Mouse (Mus musculus) heart, embryonic 11.5 days (tissue): Measurements from ENCODE around the gene Slc37a4. TPM values are rescaled to one million over a fixed set of nuclear protein-coding genes. Genes with fewer than 3 reads are reported as not detected.
A peak's percentile ranks its signal among the peaks of the same experiment; 100 is the strongest.

Experiments used
- ATAC-seq: fragments of 200-750 bp; cut with Nextera tagmentation; replicated peaks from 2 replicates; pipeline ENCODE4 v1.8.0; 2017; ENCODE audit warnings: moderate library complexity; ENCODE audit not compliant: insufficient number of reproducible peaks, low FRiP score, low TSS enrichment
- H3K27ac ChIP-seq: fragments of 300-500 bp; sonication (generic); 2 replicates; pipeline ENCODE4 v1.5.1; 2014; ENCODE audit warnings: mild to moderate bottlenecking, low read depth, low read length
- H3K27me3 ChIP-seq: fragments of 300-500 bp; sonication (generic); 2 replicates; pipeline ENCODE4 v1.6.1; 2014; ENCODE audit warnings: mild to moderate bottlenecking, low read length, mixed read lengths; ENCODE audit not compliant: control insufficient read depth, insufficient read depth
- H3K36me3 ChIP-seq: fragments of 300-500 bp; sonication (generic); 2 replicates; pipeline ENCODE4 v1.6.1; 2014; ENCODE audit warnings: mild to moderate bottlenecking, low read length, moderate library complexity, mixed read lengths; ENCODE audit not compliant: control insufficient read depth, insufficient read depth
- H3K4me1 ChIP-seq: fragments of 300-500 bp; sonication (generic); 2 replicates; pipeline ENCODE4 v1.6.1; 2014; ENCODE audit warnings: low read length; ENCODE audit not compliant: control insufficient read depth, insufficient read depth
- H3K4me2 ChIP-seq: fragments of 300-500 bp; sonication (generic); 2 replicates; pipeline ENCODE4 v1.6.1; 2014; ENCODE audit warnings: mild to moderate bottlenecking, moderate library complexity
- H3K4me3 ChIP-seq: fragments of 300-500 bp; sonication (generic); 2 replicates; pipeline ENCODE4 v1.5.1; 2014; ENCODE audit warnings: low read depth, low read length
- H3K9ac ChIP-seq: fragments of 300-500 bp; sonication (generic); 2 replicates; pipeline ENCODE4 v1.6.1; 2014; ENCODE audit warnings: mild to moderate bottlenecking, low read depth, low read length, moderate library complexity
- H3K9me3 ChIP-seq: fragments of 300-500 bp; sonication (generic); replicated peaks from 2 replicates; pipeline ENCODE4 v1.6.1; 2016; ENCODE audit warnings: low read length; ENCODE audit not compliant: control insufficient read depth
- WGBS: fragments of 180-500 bp; shearing (Covaris S2); extraction: QIAGEN DNeasy Blood & Tissue Kit; methylation state at CpG from one replicate; pipeline ENCODE4 v1.1.7; 2014; ENCODE audit not compliant: insufficient replicate concordance; 5-methylcytosine and 5-hydroxymethylcytosine counted together
- polyA plus RNA-seq: library from polyadenylated mRNA; unstranded; fragments of >200 nt; fragmentation: Nextera tagmentation; extraction: Ambion mirVana; gene quantifications from 2 replicates; pipeline ENCODE4 v1.2.1, GENCODE M21; 2014

Slc37a4 gene
- polyA plus RNA-seq, 1 experiment from 2014 or later: 31.5 TPM

DNA sequence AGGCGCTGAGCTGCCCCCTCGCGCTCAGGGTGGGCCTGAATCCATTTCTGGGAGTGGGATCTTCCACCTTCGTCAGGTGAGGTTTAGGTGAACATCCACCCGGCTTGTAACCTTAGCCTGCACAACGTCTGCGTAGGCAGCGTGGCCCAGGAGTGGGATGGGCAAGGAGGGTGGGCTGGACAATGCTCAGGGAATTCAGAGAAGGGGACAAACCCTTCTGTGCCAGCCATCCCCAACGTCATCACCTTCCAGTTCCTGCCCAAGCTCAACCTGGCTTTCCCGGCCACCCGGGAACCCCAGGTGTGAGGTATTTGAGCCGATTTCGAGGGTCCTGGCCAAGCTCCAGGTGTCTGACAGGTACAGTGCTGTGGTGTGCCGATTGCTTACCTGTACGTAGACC is 16.8 kb upstream of the Slc37a4 start:
- no peaks in the 10 kb centered on the region for H3K27me3 ChIP-seq
- H3K36me3 ChIP-seq: peaks cover 23% of the 10 kb centered on the region
- 5% methylated on average over 15 of the region's 15 CpGs for WGBS
- peak overlapping the region; percentile 95 for H3K9ac ChIP-seq
- peak overlapping the region; percentile 89 for H3K4me3 ChIP-seq
- peaks cover 14% of the 10 kb centered on the region for H3K4me1 ChIP-seq
- no peak; the same call in 1 of the 2 replicates for ATAC-seq
- H3K9me3 ChIP-seq: no peaks in the 10 kb centered on the region
- H3K4me2 ChIP-seq: peak overlapping the region; percentile 72
- H3K27ac ChIP-seq: peak overlapping the region; percentile 83

DNA sequence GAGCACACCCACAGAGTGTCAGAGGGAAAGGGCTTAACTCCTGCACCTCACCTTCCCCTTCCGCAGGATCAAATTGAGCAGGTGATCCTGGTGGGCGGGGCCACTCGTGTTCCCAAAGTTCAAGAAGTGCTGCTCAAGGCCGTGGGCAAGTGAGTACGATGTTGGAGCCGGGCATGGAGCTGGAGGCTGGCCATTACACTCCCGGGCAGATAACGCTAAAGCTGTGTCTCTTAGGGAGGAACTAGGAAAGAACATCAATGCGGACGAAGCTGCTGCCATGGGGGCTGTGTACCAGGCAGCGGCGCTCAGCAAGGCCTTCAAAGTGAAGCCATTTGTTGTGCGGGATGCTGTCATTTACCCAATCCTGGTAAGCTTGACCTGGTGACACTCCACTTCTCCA is 12.1 kb upstream of the Slc37a4 start:
- H3K4me2 ChIP-seq: no peak overlapping the region
- H3K27ac ChIP-seq: no peak overlapping the region
- peaks cover 9% of the 10 kb centered on the region for H3K4me1 ChIP-seq
- no peak overlapping the region for H3K4me3 ChIP-seq
- H3K36me3 ChIP-seq: peaks cover 63% of the 10 kb centered on the region
- no peak for ATAC-seq
- no peak overlapping the region for H3K9ac ChIP-seq
- WGBS: 89% methylated on average over 13 of the region's 13 CpGs
- no peaks in the 10 kb centered on the region for H3K27me3 ChIP-seq
- no peaks in the 10 kb centered on the region for H3K9me3 ChIP-seq

DNA sequence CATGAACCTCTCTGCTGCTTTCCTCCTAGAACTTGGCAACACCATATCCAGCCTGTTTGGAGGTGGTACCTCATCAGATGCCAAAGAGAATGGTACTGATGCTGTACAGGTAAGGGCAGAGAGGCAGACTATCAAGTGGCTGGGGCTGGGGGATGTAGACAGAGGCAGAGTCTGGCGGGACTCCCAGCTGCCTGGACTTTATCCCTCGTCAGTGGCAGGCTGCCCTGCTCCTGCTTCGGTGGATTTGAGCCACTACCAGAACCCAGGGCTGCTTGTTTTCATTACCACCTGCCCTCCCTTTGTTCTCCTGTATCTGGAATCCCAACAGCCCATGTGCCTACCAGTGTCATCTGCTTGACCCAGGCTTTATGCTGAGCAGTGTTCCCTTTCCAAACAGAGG is 9.4 kb upstream of the Slc37a4 start:
- H3K36me3 ChIP-seq: peaks cover 63% of the 10 kb centered on the region
- ATAC-seq: no peak
- no peak overlapping the region for H3K4me2 ChIP-seq
- no peaks in the 10 kb centered on the region for H3K9me3 ChIP-seq
- H3K27ac ChIP-seq: no peak overlapping the region
- H3K4me1 ChIP-seq: no peaks in the 10 kb centered on the region
- H3K4me3 ChIP-seq: no peak overlapping the region
- no peaks in the 10 kb centered on the region for H3K27me3 ChIP-seq
- H3K9ac ChIP-seq: no peak overlapping the region
- 75% methylated on average over 3 of the region's 3 CpGs for WGBS

DNA sequence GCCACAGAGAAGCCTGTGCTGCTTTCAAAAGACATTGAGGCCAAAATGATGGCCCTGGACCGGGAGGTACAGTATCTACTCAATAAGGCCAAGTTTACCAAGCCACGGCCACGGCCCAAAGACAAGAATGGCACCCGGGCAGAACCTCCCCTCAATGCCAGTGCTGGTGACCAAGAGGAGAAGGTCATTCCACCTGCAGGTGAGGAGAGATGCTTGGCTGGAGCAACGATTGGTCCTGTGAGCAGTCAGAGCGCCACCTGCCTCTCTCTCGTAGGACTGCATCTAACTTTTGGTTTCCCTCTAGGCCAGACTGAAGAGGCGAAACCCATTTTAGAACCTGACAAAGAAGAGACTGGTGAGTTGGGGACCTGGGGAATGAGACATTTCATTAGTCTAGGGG is 7.4 kb upstream of the Slc37a4 start:
- Histone ChIP-seq H3K9me3 (no peaks in the 10 kb centered on the region), H3K36me3 (peaks cover 52% of the 10 kb centered on the region), H3K27me3 (no peaks in the 10 kb centered on the region), H3K9ac (no peak overlapping the region), H3K27ac (no peak overlapping the region), H3K4me2 (no peak overlapping the region), H3K4me1 (no peaks in the 10 kb centered on the region), H3K4me3 (no peak overlapping the region)
- WGBS: 62% methylated on average over 8 of the region's 8 CpGs
- ATAC-seq: no peak

DNA sequence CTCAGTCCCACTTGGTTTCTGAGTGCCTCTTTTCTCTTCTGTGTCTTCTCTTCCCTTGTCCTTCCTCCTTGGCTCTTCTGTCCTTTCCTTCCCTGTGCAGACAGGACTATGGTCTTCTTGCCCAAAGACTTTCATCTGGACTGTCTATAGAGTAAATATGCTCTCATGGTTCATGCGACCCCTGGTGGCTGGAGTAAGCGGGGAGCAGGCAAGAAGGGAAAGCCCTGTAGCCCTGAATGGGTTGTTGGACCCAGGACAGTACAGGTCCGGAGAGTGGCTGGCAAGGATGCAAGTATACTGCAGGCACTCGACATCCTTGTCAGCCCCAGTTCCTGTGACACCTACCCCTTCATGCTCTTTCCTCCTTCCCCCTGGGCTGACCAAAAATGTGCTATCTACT is 5.2 kb upstream of the Slc37a4 start:
- Histone ChIP-seq H3K36me3 (peaks cover 33% of the 10 kb centered on the region), H3K9me3 (no peaks in the 10 kb centered on the region), H3K27ac (no peak overlapping the region), H3K9ac (no peak overlapping the region), H3K27me3 (no peaks in the 10 kb centered on the region), H3K4me1 (no peaks in the 10 kb centered on the region), H3K4me2 (no peak overlapping the region), H3K4me3 (no peak overlapping the region)
- WGBS: 47% methylated on average over 4 of the region's 4 CpGs
- no peak; the same call in 1 of the 2 replicates for ATAC-seq

DNA sequence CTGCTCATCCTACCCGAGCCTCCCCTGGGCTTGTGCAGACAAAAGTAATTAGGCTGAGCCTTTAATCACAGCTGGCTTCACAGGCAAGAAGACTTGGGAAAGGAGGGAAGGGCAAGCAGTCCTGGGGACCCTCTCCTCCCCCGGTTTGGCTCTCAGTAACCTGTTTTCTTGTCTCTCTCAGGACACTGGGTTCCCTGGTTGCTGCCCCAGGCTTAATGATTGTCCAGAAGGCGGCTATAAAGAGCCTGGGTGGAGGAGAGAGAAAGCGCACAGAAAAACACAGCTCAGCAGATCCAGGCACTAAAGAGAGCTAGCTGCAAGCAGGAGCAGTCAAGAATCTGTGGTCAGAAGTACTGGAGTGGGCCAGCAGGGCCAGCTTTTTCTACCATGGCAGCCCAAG is 1.4 kb downstream of the Slc37a4 start:
- Histone ChIP-seq H3K27me3 (no peaks in the 10 kb centered on the region), H3K4me2 (peak overlapping the region; percentile 89), H3K27ac (no peak overlapping the region), H3K9ac (peak overlapping the region; percentile 28; the same call in 1 of the 2 replicates), H3K36me3 (peaks cover 23% of the 10 kb centered on the region), H3K9me3 (no peaks in the 10 kb centered on the region), H3K4me3 (peak overlapping the region; percentile 78), H3K4me1 (peaks cover 9% of the 10 kb centered on the region)
- ATAC-seq: no peak
- WGBS: 39% methylated on average over 4 of the region's 4 CpGs

DNA sequence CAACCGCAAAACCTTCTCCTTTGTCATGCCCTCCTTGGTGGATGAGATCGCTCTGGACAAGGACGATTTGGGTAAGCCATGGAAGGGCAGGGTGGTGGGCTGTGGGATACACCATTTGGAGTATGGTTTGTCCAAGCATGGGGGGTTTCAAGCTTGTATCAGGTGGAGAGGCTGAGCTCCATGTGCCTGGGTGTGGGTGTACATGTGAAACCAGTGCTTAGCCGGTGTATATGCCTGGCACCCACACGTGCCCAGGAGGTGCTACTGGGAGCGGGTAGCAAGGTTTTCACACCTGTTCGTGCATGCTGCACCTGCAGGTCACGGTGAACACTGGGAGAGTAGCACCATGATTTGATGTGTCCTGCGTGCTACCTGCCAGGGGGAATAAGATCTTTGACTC is 1.9 kb downstream of the Slc37a4 start:
- 79% methylated on average over 9 of the region's 9 CpGs for WGBS
- H3K27me3 ChIP-seq: no peaks in the 10 kb centered on the region
- H3K4me3 ChIP-seq: peak overlapping the region; percentile 78; the same call in 1 of the 2 replicates
- no peak for ATAC-seq
- H3K27ac ChIP-seq: no peak overlapping the region
- peak overlapping the region; percentile 89 for H3K4me2 ChIP-seq
- no peaks in the 10 kb centered on the region for H3K9me3 ChIP-seq
- H3K9ac ChIP-seq: 0 out of 2 replicates have a peak overlapping the region, but pooled peaks have one; percentile 10
- H3K36me3 ChIP-seq: peaks cover 27% of the 10 kb centered on the region
- peaks cover 9% of the 10 kb centered on the region for H3K4me1 ChIP-seq

DNA sequence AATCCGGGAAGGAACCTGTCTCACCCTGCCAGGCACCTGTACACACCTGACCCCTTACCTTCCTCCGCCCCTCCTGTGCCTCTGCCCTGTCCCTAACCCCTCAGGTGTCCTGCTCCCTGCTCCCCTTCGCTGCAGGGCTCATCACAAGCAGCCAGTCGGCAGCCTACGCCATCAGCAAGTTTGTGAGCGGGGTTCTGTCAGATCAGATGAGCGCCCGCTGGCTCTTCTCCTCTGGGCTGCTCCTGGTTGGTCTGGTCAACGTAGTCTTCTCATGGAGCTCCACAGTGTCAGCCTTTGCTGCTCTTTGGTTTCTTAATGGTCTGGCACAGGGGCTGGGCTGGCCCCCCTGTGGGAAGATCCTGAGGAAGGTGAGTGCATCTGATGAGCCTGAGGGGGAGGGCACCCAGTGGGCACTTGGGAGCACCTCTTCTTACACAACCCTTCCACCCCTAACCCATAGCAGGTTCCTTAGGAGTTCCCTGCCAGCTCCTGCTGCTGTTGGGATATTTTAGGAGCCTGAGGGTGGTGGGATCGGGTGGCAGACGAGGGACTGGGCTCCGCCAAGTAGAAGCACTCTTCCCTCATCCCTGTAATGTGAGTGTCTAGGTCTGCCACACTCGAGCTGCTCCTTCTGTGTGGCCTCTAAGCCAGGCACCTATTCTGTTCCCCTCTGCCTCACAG is 2.6 kb downstream of the Slc37a4 start:
- Histone ChIP-seq H3K4me2 (no peak overlapping the region), H3K4me3 (no peak overlapping the region), H3K27ac (no peak overlapping the region), H3K9me3 (no peaks in the 10 kb centered on the region), H3K36me3 (peaks cover 34% of the 10 kb centered on the region), H3K27me3 (no peaks in the 10 kb centered on the region), H3K4me1 (peaks cover 9% of the 10 kb centered on the region), H3K9ac (no peak overlapping the region)
- WGBS: 78% methylated on average over 13 of the region's 13 CpGs
- no peak for ATAC-seq

DNA sequence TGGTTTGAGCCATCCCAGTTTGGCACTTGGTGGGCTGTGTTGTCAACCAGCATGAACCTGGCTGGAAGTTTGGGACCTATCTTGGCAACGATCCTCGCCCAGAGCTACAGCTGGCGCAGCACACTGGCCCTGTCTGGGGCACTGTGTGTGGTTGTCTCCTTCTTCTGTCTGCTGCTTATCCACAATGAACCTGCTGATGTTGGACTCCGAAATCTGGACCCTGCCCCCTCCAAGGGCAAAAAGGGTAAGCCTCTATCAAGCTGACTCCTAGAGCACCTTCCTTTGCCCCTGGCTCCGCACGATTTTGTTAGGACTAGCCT is 3.1 kb downstream of the Slc37a4 start:
- ATAC-seq: no peak
- Histone ChIP-seq H3K27ac (no peak overlapping the region), H3K4me3 (no peak overlapping the region), H3K36me3 (peaks cover 35% of the 10 kb centered on the region), H3K27me3 (no peaks in the 10 kb centered on the region), H3K9me3 (no peaks in the 10 kb centered on the region), H3K9ac (no peak overlapping the region), H3K4me2 (no peak overlapping the region), H3K4me1 (peaks cover 9% of the 10 kb centered on the region)
- WGBS: 85% methylated on average over 6 of the region's 6 CpGs
